Mouse (Mus musculus) gastrocnemius, postnatal 36 days (tissue): ENCODE data around the gene Slc8a3. TPM values are rescaled to one million over a fixed set of nuclear protein-coding genes. Genes with fewer than 3 reads are reported as not detected.

Source experiments
- DNase-seq, 2 experiments: peaks; one replicate each; pipeline ENCODE4 v3.0.0; 2022
- intact Hi-C: fragments of 180-260 bp; cut with DNase I; formaldehyde crosslinking; loops from one replicate; pipeline ENCODE4 v1.15.1; 2025
- microRNA-seq, 2 experiments: library from miRNA; unstranded; fragments of <30 nt; microRNA quantifications; one replicate each; pipeline ENCODE4 v1.2.0; 2021
- total RNA-seq, 2 experiments: library from RNA; stranded (reverse); gene quantifications; 2 replicates each; pipeline ENCODE4 v1.2.3; 2021

Gene Slc8a3
- total RNA-seq, 2 experiments from 2014 or later = 21.7 to 30.7 TPM

DNA sequence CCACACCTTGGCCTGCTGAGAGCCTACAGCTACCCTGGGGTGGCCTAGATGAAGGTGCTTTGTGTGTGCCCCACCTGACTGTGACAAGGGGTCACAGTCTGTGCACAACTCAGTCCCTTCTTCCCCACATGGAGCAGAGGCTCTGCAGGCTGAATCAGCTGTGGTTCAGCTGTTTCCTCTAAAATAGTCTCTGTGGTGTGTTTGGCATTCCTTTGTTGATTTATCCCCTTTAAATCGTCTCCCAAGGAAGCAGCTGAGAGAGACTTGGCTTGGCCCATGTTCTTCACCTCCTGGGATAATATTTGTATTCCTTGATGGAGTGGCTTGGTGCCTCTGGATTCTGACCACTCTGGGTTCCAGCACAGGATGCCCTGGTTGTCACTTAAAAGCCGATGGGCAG, 180.9 kb downstream of the Slc8a3 start:
- intact Hi-C loops = no loop called here
- DNase-seq = no peak

DNA sequence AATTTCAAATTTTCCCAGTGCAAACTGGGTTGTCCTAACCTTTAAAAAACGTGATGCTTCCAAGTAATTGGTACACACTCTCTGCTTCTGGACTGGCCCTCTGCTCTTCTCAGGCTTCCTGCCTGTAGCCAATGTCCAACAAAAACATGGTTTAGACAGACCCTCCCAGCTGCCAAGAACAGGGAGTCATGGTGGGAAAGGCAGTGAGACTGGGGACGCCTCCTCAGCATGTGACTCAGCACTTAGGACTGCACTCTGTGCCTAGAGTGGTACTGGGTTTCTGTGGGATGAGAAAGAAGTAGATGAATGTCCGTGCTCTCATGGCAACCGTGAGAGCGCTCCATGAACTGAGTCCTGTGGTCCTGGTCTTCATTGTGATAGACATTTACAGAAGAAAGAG, 182.1 kb downstream of the Slc8a3 start:
- DNase-seq = no peak

GRCm38 (mm10) chr12:81147956-81148355, 185.0 kb downstream of the Slc8a3 start:
- intact Hi-C loops = no loop called here
- no peak for DNase-seq

More for the DNA sequence above, 182.1 kb downstream of the Slc8a3 start:
- intact Hi-C loops = no loop called here

Small RNA genes within 50 kb of the gene (microRNA-seq; reads per million reads assigned to microRNA genes)
- 0 reads per million in 2 experiments for gene Mir3067

Other genes starting within 250 kb of the Slc8a3 start
- gene Gm4787, start 46.3 kb upstream of the Slc8a3 start, total RNA-seq = under 1 TPM; 0.44 to 0.69 TPM
- under 1 TPM; 0.74 to 0.89 TPM for gene Adam4, start 88.8 kb upstream of the Slc8a3 start, total RNA-seq
- gene Cox16, start 151.9 kb upstream of the Slc8a3 start, total RNA-seq = 10 to 100 TPM; 76.4 to 83.3 TPM
- gene Gm20498, start 199.7 kb upstream of the Slc8a3 start, total RNA-seq = 10 to 100 TPM; 35.4 to 38.8 TPM
- 10 to 100 TPM; 35.3 to 36.4 TPM for gene Synj2bp, start 199.7 kb upstream of the Slc8a3 start, total RNA-seq
- gene Adam21, start 235.3 kb upstream of the Slc8a3 start, total RNA-seq = not detected